Mouse (Mus musculus): ENCODE results near the gene Osbpl9. TPM values are rescaled to one million over a fixed set of nuclear protein-coding genes. Genes with fewer than 3 reads are reported as not detected.

The Osbpl9 gene
- polyA plus RNA-seq, 1 experiment = 67.8 TPM

GRCm38 (mm10) chr4:109225606-109226005 lies 23.5 kb upstream of the Osbpl9 start:
- DNase-seq (ENCODE audit: low read depth in 1 of 2, low spot score in 2 of 2) = no peak
- no peaks in the 10 kb centered on the region for H3K27me3 ChIP-seq (ENCODE audit: control insufficient read depth, insufficient read depth, low read length)
- WGBS = 91% methylated on average over 6 of the region's 6 CpGs
- no peaks in the 10 kb centered on the region for H3K4me1 ChIP-seq (ENCODE audit: control insufficient read depth, insufficient read depth, insufficient read length)
- no peaks in the 10 kb centered on the region for H3K36me3 ChIP-seq (ENCODE audit: control insufficient read depth, insufficient read depth, low read length)
- TF ChIP-seq POLR2A (IDR thresholded peaks at IDR 0.05; ENCODE audit: low read depth, low read length) (no peak), CTCF (IDR thresholded peaks at IDR 0.05; ENCODE audit: extremely low read depth, insufficient read depth, insufficient read length, insufficient replicate concordance) (no peak)
- H3K27ac ChIP-seq (ENCODE audit: insufficient read depth, low read length) = no peak overlapping the region
- H3K4me3 ChIP-seq (ENCODE audit: extremely low read depth, insufficient read depth, insufficient read length) = no peak overlapping the region

DNA sequence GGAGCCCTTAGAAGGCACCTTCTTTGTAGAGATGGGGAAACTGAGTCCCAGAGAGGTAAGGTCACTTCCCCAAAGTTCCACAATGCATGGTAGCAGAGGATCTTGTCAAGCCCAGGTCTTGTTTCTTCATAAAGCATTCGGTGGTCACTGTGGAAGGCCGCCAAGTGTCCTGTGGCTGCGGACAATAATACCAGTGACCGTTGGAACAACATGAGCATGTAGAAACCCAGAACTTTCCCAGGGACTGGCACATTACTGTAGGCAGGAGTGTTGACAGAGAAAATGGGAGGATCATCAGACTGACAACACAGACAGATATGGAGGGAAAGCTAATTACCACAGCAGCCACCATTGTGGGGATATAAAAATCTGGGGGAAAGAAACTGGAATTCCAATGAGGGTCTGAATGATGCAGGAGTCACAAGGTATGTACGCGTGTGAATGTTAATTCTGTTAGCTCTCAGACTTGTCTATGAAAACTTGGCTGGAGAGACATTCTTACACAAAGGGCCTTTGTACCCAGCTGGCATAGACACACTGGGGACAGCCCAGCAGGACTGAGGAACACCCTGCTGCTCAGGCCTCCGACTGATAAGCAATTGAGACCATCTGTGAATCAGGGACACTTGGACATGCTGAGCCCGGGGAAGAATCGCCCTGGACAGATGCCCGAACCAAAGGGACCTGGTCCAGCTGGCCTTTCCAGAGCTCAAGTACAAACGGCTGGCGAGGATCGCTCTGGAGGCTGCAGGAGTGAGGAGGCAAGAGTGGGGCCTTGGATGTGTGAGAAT lies 22.9 kb upstream of the Osbpl9 start:
- H3K36me3 ChIP-seq (ENCODE audit: control insufficient read depth, insufficient read depth, low read length) = no peaks in the 10 kb centered on the region
- DNase-seq (ENCODE audit: low read depth in 1 of 2, low spot score in 2 of 2) = no peak
- H3K4me1 ChIP-seq (ENCODE audit: control insufficient read depth, insufficient read depth, insufficient read length) = no peaks in the 10 kb centered on the region
- H3K27ac ChIP-seq (ENCODE audit: insufficient read depth, low read length) = no peak overlapping the region
- TF ChIP-seq POLR2A (IDR thresholded peaks at IDR 0.05; ENCODE audit: low read depth, low read length) = no peak
- no peak for TF ChIP-seq CTCF (IDR thresholded peaks at IDR 0.05; ENCODE audit: extremely low read depth, insufficient read depth, insufficient read length, insufficient replicate concordance)
- H3K4me3 ChIP-seq (ENCODE audit: extremely low read depth, insufficient read depth, insufficient read length) = no peak overlapping the region
- WGBS = 92% methylated on average over 13 of the region's 13 CpGs
- H3K27me3 ChIP-seq (ENCODE audit: control insufficient read depth, insufficient read depth, low read length) = no peaks in the 10 kb centered on the region

DNA sequence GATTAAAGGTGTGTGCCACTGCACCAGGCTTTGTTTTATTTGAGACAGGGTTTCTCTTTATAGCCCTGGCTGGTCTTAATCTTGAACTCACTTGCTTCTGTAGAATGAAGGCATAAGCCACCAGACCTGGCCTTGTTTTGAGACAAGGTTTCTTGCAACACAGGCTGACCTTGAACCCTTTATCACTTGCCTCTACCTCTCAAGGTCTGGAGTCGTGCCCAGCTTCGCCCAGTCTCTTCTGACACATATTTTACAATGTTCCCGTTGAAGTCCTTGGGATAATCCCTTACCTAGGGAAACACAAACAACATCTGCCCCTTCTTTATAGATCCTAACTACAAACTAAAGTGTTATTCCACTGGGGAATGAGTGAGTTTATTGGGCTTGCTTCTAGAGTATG lies 19.9 kb upstream of the Osbpl9 start:
- H3K36me3 ChIP-seq (ENCODE audit: control insufficient read depth, insufficient read depth, low read length) = no peaks in the 10 kb centered on the region
- no peak overlapping the region for H3K4me3 ChIP-seq (ENCODE audit: extremely low read depth, insufficient read depth, insufficient read length)
- H3K27me3 ChIP-seq (ENCODE audit: control insufficient read depth, insufficient read depth, low read length) = no peaks in the 10 kb centered on the region
- no peaks in the 10 kb centered on the region for H3K4me1 ChIP-seq (ENCODE audit: control insufficient read depth, insufficient read depth, insufficient read length)
- no peak for DNase-seq (ENCODE audit: low read depth in 1 of 2, low spot score in 2 of 2)
- 62% methylated on average over 3 of the region's 3 CpGs for WGBS
- no peak overlapping the region for H3K27ac ChIP-seq (ENCODE audit: insufficient read depth, low read length)
- TF ChIP-seq POLR2A (IDR thresholded peaks at IDR 0.05; ENCODE audit: low read depth, low read length) = no peak

- H3K27ac ChIP-seq (ENCODE audit: insufficient read depth, low read length) = no peak overlapping the region
- TF ChIP-seq CTCF (IDR thresholded peaks at IDR 0.05; ENCODE audit: extremely low read depth, insufficient read depth, insufficient read length, insufficient replicate concordance) (no peak), POLR2A (IDR thresholded peaks at IDR 0.05; ENCODE audit: low read depth, low read length) (no peak)
- WGBS = 92% methylated on average over 14 of the region's 14 CpGs
- no peaks in the 10 kb centered on the region for H3K36me3 ChIP-seq (ENCODE audit: control insufficient read depth, insufficient read depth, low read length)
- no peaks in the 10 kb centered on the region for H3K4me1 ChIP-seq (ENCODE audit: control insufficient read depth, insufficient read depth, insufficient read length)
- no peak overlapping the region for H3K4me3 ChIP-seq (ENCODE audit: extremely low read depth, insufficient read depth, insufficient read length)
- DNase-seq (ENCODE audit: low read depth in 1 of 2, low spot score in 2 of 2) = no peak
- no peaks in the 10 kb centered on the region for H3K27me3 ChIP-seq (ENCODE audit: control insufficient read depth, insufficient read depth, low read length)
These were observed 18.4 kb upstream of the Osbpl9 start for GRCm38 (mm10) chr4:109220441-109220940.

DNA sequence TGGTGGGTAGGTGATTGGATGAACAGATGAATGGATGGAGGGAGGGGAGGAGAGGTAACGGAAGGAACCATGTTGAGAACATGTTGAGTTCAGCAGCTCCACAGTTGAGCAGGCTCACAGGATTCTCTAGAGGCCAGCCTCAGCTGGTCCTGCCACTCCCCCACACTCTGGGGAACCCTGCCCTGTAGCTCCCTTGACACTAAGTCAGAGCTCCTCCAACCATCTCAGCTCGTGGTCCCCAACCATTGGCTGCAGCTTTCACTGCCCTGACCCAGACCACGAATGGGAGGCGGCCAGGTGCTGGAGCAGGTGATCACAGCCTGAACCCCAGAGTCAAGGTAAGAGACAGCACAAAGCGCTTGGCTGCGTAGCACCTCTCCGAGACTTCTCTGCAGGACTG lies 15.9 kb upstream of the Osbpl9 start:
- no peak for DNase-seq (ENCODE audit: low read depth in 1 of 2, low spot score in 2 of 2)
- H3K27me3 ChIP-seq (ENCODE audit: control insufficient read depth, insufficient read depth, low read length) = no peaks in the 10 kb centered on the region
- no peaks in the 10 kb centered on the region for H3K4me1 ChIP-seq (ENCODE audit: control insufficient read depth, insufficient read depth, insufficient read length)
- no peak overlapping the region for H3K4me3 ChIP-seq (ENCODE audit: extremely low read depth, insufficient read depth, insufficient read length)
- WGBS = 68% methylated on average over 7 of the region's 7 CpGs
- H3K27ac ChIP-seq (ENCODE audit: insufficient read depth, low read length) = no peak overlapping the region
- TF ChIP-seq POLR2A (IDR thresholded peaks at IDR 0.05; ENCODE audit: low read depth, low read length) = no peak
- TF ChIP-seq CTCF (IDR thresholded peaks at IDR 0.05; ENCODE audit: extremely low read depth, insufficient read depth, insufficient read length, insufficient replicate concordance) = no peak
- H3K36me3 ChIP-seq (ENCODE audit: control insufficient read depth, insufficient read depth, low read length) = no peaks in the 10 kb centered on the region

- no peak for TF ChIP-seq CTCF (IDR thresholded peaks at IDR 0.05; ENCODE audit: extremely low read depth, insufficient read depth, insufficient read length, insufficient replicate concordance)
- TF ChIP-seq POLR2A (IDR thresholded peaks at IDR 0.05; ENCODE audit: low read depth, low read length) = no peak
- peaks cover 3% of the 10 kb centered on the region; the same call in 1 of the 2 replicates for H3K4me1 ChIP-seq (ENCODE audit: control insufficient read depth, insufficient read depth, insufficient read length)
- H3K27ac ChIP-seq (ENCODE audit: insufficient read depth, low read length) = no peak overlapping the region
- no peaks in the 10 kb centered on the region for H3K27me3 ChIP-seq (ENCODE audit: control insufficient read depth, insufficient read depth, low read length)
- H3K4me3 ChIP-seq (ENCODE audit: extremely low read depth, insufficient read depth, insufficient read length) = no peak overlapping the region
- 77% methylated on average over 3 of the region's 3 CpGs for WGBS
- DNase-seq (ENCODE audit: low read depth in 1 of 2, low spot score in 2 of 2) = no peak
- no peaks in the 10 kb centered on the region for H3K36me3 ChIP-seq (ENCODE audit: control insufficient read depth, insufficient read depth, low read length)
These were observed 11.9 kb upstream of the Osbpl9 start for GRCm38 (mm10) chr4:109213986-109214385.

GRCm38 (mm10) chr4:109210881-109211280 lies 8.8 kb upstream of the Osbpl9 start:
- DNase-seq (ENCODE audit: low read depth in 1 of 2, low spot score in 2 of 2) = no peak
- Histone ChIP-seq H3K27ac (ENCODE audit: insufficient read depth, low read length) (no peak overlapping the region), H3K27me3 (ENCODE audit: control insufficient read depth, insufficient read depth, low read length) (no peaks in the 10 kb centered on the region), H3K4me1 (ENCODE audit: control insufficient read depth, insufficient read depth, insufficient read length) (peaks cover 3% of the 10 kb centered on the region; the same call in 1 of the 2 replicates), H3K4me3 (ENCODE audit: extremely low read depth, insufficient read depth, insufficient read length) (no peak overlapping the region), H3K36me3 (ENCODE audit: control insufficient read depth, insufficient read depth, low read length) (no peaks in the 10 kb centered on the region)
- TF ChIP-seq CTCF (IDR thresholded peaks at IDR 0.05; ENCODE audit: extremely low read depth, insufficient read depth, insufficient read length, insufficient replicate concordance) (no peak), POLR2A (IDR thresholded peaks at IDR 0.05; ENCODE audit: low read depth, low read length) (no peak)
- 87% methylated on average over 4 of the region's 4 CpGs for WGBS

All from spleen, adult 2 months (tissue).